7 mouse cellular contexts compared by ENCODE assay signal in the genomic region with DNA sequence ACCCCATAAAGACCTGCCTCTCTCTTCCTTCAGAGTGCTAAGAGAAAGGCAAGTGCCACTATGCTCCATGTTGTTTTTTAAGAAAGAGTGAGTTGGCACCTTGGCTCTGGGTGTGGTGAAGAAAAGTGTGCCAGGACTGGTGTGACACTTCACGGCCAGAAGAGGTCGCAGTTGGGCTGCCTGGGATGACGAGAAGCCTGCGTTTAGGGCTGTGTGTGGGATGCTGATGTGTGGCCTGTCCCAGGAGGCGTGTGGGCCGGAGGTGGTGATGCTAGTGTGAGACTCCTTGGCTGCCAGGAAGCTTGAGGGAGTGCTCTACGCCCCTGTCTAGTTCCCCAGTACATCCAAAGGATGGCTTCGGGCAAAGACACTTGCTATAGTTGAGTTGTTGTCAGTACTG. TPM values are rescaled to one million over a fixed set of nuclear protein-coding genes. Genes with fewer than 3 reads are reported as not detected.
DNase-seq lines count a peak whose midpoint lies in the region; ATAC-seq and TF ChIP-seq lines count a peak whose summit lies in the region.

No protein-coding gene starts in this region.

- peak; percentile 50 for DNase-seq in embryo, embryonic 11.5 days (ENCODE audit: low read depth, low spot score)
- DNase-seq in gastrocnemius, postnatal 4 days (ENCODE audit: low spot score in 2 of 2): peak; percentile 34 to 61
- DNase-seq in layer of hippocampus, adult 2 months (ENCODE audit: low spot score in 2 of 2): peak; percentile 69 to 74
- DNase-seq in lung, embryonic 14.5 days: peak; percentile 78
- peak; percentile 70 for DNase-seq in retina, postnatal 1 day

- H3K36me3 ChIP-seq in E14TG2a.4 (ENCODE audit: insufficient read depth, low read length): peaks cover 57% of the 10 kb centered on the region
- H3K36me3 ChIP-seq in lung, embryonic 14.5 days (ENCODE audit: insufficient read depth): no peaks in the 10 kb centered on the region

- no peak overlapping the region for H3K27ac ChIP-seq in layer of hippocampus, adult 2 months
- H3K27ac ChIP-seq in lung, embryonic 14.5 days (ENCODE audit: low read depth): no peak overlapping the region

- no peak overlapping the region for H3K4me2 ChIP-seq in lung, embryonic 14.5 days

- peaks cover 17% of the 10 kb centered on the region for H3K4me1 ChIP-seq in E14TG2a.4 (replicated peaks; ENCODE audit: low read depth, low read length)
- H3K4me1 ChIP-seq in lung, embryonic 14.5 days (ENCODE audit: insufficient read depth): no peaks in the 10 kb centered on the region; the same call in 1 of the 2 replicates

- no peaks in the 10 kb centered on the region for H3K27me3 ChIP-seq in E14TG2a.4 (ENCODE audit: insufficient read depth, low read length)
- no peaks in the 10 kb centered on the region for H3K27me3 ChIP-seq in lung, embryonic 14.5 days (ENCODE audit: insufficient read depth, low read length)

- peak; percentile 59 for ATAC-seq in activated CD4-positive, CD25-positive, alpha-beta regulatory T cell, adult 4 months
- 0 out of 2 replicates have a peak, but pooled peaks have one; percentile 35 for ATAC-seq in lung, embryonic 14.5 days (ENCODE audit: insufficient read depth)

- H3K4me3 ChIP-seq in E14TG2a.4 (replicated peaks; ENCODE audit: low read length): no peak overlapping the region
- no peak overlapping the region for H3K4me3 ChIP-seq in layer of hippocampus, adult 2 months
- no peak overlapping the region for H3K4me3 ChIP-seq in lung, embryonic 14.5 days (ENCODE audit: low read depth, low read length)

- WGBS in lung, embryonic 14.5 days: 25% methylated on average over 8 of the region's 8 CpGs

- peak; percentile 83 for TF ChIP-seq CTCF in E14TG2a.4 (conservative IDR thresholded peaks at IDR 0.05; ENCODE audit: low read length)
- TF ChIP-seq CTCF in layer of hippocampus, adult 2 months (conservative IDR thresholded peaks at IDR 0.05): peak; percentile 90
- TF ChIP-seq CTCF in lung, embryonic 14.5 days (IDR thresholded peaks at IDR 0.05; ENCODE audit: low read depth): peak; percentile 87

- no peak overlapping the region for H3K9ac ChIP-seq in lung, embryonic 14.5 days

- H3K9me3 ChIP-seq in E14TG2a.4 (ENCODE audit: low read length): no peaks in the 10 kb centered on the region
- H3K9me3 ChIP-seq in lung, embryonic 14.5 days (ENCODE audit: low read depth, low read length): no peaks in the 10 kb centered on the region

RNA-seq across cellular contexts. Expression of a gene that starts 9.0 kb away (rescaled TPM):
- polyA plus RNA-seq in activated CD4-positive, CD25-positive, alpha-beta regulatory T cell, adult 4 months (2017; shearing (Covaris generic)): 10 to 100 TPM; 54.6 to 59.1 TPM
- total RNA-seq in gastrocnemius, postnatal 4 days (2021): 10 to 100 TPM; 33.6 to 39.9 TPM
- total RNA-seq in layer of hippocampus, adult 2 months (2021): 10 to 100 TPM; 82.0 to 86.2 TPM
- polyA plus RNA-seq in lung, embryonic 14.5 days (2014; fragmentation: Nextera tagmentation; extraction: Ambion mirVana): 94.9 and 101 TPM in 2 replicates

RNA-seq across cellular contexts. Expression of a gene that starts 9.5 kb away (rescaled TPM):
- polyA plus RNA-seq in activated CD4-positive, CD25-positive, alpha-beta regulatory T cell, adult 4 months (2017; shearing (Covaris generic)): 1 to 10 TPM; 3.3 to 6.9 TPM
- 1 to 10 TPM; 5.1 to 5.8 TPM for total RNA-seq in gastrocnemius, postnatal 4 days (2021)
- 10 to 100 TPM; 11.0 to 12.2 TPM for total RNA-seq in layer of hippocampus, adult 2 months (2021)
- 5.7 and 8.0 TPM in 2 replicates for polyA plus RNA-seq in lung, embryonic 14.5 days (2014; fragmentation: Nextera tagmentation; extraction: Ambion mirVana)
